Mouse (Mus musculus) bone marrow, adult 2 months (tissue): Measurements from ENCODE around the gene Dennd1a.

ENCODE experiments used
- CTCF ChIP-seq: fragments of 200-500 bp; IDR thresholded peaks from 2 replicates; pipeline ENCODE4 v1.5.1; 2011; ENCODE audit warnings: low read length, control low read depth; ENCODE audit not compliant: control insufficient read depth, insufficient read depth
- POLR2A ChIP-seq: fragments of 200-500 bp; IDR thresholded peaks from 2 replicates; pipeline ENCODE4 v1.6.1; 2011; ENCODE audit warnings: low read depth, mild to moderate bottlenecking, control low read depth, low read length, borderline replicate concordance; ENCODE audit not compliant: control insufficient read depth

DNA sequence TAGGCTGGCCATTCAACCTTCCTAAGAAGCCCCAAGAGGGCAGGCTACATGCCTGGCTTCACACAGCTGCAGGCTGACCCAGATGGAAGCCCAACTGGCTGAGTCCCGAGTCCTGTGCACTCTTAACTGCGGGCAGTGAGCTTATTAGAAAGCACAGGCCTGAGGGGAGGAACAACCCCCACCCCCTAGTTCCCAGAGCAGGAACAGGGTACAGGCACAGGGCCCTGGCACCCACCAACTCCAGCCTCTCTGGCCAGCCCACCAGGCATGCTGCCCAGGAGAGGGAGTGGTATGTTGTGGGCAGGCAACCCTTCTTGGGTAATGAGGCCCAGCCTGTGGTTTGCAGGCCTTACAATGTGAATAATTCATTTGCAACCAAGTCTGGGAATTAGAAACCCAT, 518.3 kb downstream of the Dennd1a start:
- no peak for TF ChIP-seq CTCF
- no peak for TF ChIP-seq POLR2A
